Mouse (Mus musculus): Measurements from ENCODE around the gene Ttc28.

DNA sequence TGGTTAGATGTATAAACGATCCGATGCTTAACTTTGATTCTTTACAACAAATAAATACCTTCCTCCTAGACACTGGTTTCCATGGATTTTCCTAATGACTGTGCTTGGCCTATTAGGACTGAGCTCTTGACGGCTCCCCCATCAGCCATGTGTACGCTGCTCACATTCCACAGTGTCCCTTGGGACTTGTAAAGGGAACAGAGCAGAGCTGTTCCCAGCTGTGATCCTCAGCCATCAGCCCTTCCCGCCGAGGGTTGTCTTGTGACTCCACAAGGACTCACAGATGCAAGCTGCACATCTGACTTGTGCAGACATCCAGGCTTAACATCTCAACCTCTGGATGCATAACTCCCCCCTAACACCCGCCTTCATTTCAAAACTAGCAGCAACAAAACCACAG lies 275.0 kb downstream of the Ttc28 start:
- TF ChIP-seq CTCF (IDR thresholded peaks at IDR 0.05; ENCODE audit: low read depth) (no peak), EP300 (IDR thresholded peaks at IDR 0.05; ENCODE audit: low read depth) (no peak)
